Mouse (Mus musculus) right cerebral cortex, adult 2 months (tissue): ENCODE measurements around the gene Gm853.
"Not testable (repeated sequence)": the region's sequence is repeated elsewhere in the genome, so short reads cannot be mapped to it uniquely, and the experiment has no call there.

Experiments
- DNase-seq, 2 experiments: peaks; one replicate each; pipeline ENCODE4 v3.0.0; 2021 to 2022; ENCODE audit warnings: low spot score in 2 of 2

The Gm853 gene

GRCm38 (mm10) chr4:130222179-130222578 lies at the start of gene Gm853:
Gm853 (minus strand) TSS chr4:130222401.
- no peak for DNase-seq

GRCm38 (mm10) chr4:130270611-130271347 lies 48.6 kb upstream of the Gm853 start:
- peak; percentile 47 to 61 for DNase-seq

GRCm38 (mm10) chr4:130270089-130270488 lies 47.9 kb upstream of the Gm853 start:
- DNase-seq = peak; percentile 84 to 85

GRCm38 (mm10) chr4:130268736-130269135 lies 46.5 kb upstream of the Gm853 start:
- DNase-seq = no peak

GRCm38 (mm10) chr4:130267069-130267468 lies 44.9 kb upstream of the Gm853 start:
- no peak for DNase-seq

- no peak for DNase-seq
Observed at GRCm38 (mm10) chr4:130266601-130267000, 44.4 kb upstream of the Gm853 start.

- DNase-seq = peak; percentile 68 to 71
Observed at GRCm38 (mm10) chr4:130264698-130265349, 42.6 kb upstream of the Gm853 start.

- no peak for DNase-seq
Observed at GRCm38 (mm10) chr4:130264131-130264530, 41.9 kb upstream of the Gm853 start.

GRCm38 (mm10) chr4:130260406-130260805 lies 38.2 kb upstream of the Gm853 start:
- no peak for DNase-seq

GRCm38 (mm10) chr4:130252441-130253157 lies 30.4 kb upstream of the Gm853 start:
- DNase-seq = no peak

GRCm38 (mm10) chr4:130251763-130252162 lies 29.6 kb upstream of the Gm853 start:
- DNase-seq = no peak

- DNase-seq = no peak
Observed at GRCm38 (mm10) chr4:130251172-130251705, 29.0 kb upstream of the Gm853 start.

GRCm38 (mm10) chr4:130248636-130249035 lies 26.4 kb upstream of the Gm853 start:
- DNase-seq = no peak

GRCm38 (mm10) chr4:130246132-130246531 lies 23.9 kb upstream of the Gm853 start:
- DNase-seq = peak; percentile 74

GRCm38 (mm10) chr4:130244749-130245148 lies 22.5 kb upstream of the Gm853 start:
- DNase-seq = no peak

- not testable (repeated sequence) for DNase-seq
Observed at GRCm38 (mm10) chr4:130243621-130244020, 21.4 kb upstream of the Gm853 start.

- DNase-seq = no peak
Observed at GRCm38 (mm10) chr4:130242956-130243355, 20.8 kb upstream of the Gm853 start.

GRCm38 (mm10) chr4:130240695-130241094 lies 18.5 kb upstream of the Gm853 start:
- DNase-seq = no peak

GRCm38 (mm10) chr4:130237607-130238006 lies 15.4 kb upstream of the Gm853 start:
- no peak for DNase-seq

- DNase-seq = no peak
Observed at GRCm38 (mm10) chr4:130236361-130236760, 14.2 kb upstream of the Gm853 start.

GRCm38 (mm10) chr4:130224071-130224470 lies 1.9 kb upstream of the Gm853 start:
- no peak for DNase-seq

- no peak for DNase-seq
Observed at GRCm38 (mm10) chr4:130220176-130220575, 2.0 kb downstream of the Gm853 start.
